Mouse (Mus musculus): ENCODE measurements around the gene Col19a1.

The Col19a1 gene

DNA sequence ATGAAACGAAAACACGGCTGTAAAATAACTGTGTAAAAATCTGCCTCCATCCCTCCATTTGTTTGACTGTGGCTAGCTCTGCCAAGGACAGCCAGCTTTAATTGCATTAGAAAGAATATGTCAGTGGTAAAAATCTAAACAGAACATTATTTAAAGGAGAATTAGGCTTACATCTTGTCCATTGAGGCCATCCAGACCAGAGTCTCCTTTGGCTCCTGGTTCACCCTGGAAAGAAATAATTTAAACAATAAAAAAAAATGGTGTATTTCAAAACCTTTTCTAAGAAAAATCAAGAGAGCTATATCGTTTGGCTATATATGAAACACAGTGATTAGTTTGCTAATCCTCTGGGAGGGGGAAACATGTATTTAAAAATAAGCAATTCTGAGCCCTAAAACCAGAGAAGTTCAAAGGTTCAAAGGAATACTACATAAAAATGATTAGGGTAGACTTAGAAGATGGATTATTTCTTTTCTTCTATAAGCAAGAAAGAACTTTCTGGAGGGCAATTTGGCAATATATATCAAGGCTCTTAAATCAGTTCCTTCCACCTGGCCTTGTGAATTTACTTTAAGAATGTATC is 125.9 kb downstream of the Col19a1 start:
- DNase-seq (ENCODE audit: low spot score in 2 of 2), result no peak

- DNase-seq (ENCODE audit: low spot score in 2 of 2), result no peak
These were observed 129.3 kb downstream of the Col19a1 start for GRCm38 (mm10) chr1:24458015-24458414.

DNA sequence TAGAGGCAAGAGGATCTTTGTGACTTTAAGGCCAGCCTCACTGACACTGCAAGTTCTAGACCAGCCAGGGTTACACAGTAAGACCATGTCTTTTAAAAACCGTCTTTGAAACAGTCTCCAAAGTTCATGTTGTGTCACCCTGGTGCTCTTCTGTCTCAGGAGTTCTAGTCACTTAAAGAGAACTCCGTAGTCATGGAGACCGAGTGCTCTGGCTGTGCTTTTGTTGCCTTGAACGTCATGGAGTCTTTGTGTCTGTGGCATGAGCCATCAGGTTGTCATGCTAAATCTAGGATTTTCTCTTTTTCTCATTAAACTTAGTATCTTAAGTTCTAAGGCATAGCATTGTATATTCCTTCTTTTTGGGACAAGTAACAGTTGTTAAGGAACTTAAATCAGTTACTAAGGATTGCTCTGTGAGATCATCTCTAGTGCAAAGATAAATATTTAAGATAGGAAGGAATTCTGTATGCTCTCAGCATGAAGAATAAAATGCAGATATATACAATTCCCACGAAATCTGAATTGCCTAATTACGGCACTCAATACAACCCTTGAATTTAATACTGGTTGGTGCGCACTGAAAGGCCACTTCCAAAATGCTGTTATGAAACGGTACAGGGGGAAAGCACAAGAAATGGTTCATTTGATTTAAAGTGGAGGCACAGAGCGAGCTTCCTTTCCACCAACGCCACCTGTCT is 134.6 kb downstream of the Col19a1 start:
- no peak for DNase-seq (ENCODE audit: low spot score in 2 of 2)

DNA sequence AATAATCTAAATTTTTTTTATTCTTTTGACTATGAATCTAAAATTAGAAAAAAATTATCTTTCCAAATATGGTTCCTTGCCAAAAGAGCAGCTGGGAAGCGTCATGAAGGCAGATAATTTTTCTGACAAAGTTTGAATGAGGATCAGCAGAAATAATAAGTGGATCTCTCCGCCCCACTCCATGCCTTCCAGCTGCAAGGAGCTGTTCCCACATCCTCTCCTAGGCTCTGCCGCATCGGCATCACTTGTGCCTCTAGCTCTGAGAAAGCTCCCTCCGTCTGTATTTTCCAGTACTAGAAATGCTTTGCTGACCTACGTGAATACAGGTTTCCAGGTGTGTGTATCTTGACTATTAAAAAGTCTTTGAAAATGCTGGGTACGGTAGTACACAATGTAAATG is 135.1 kb downstream of the Col19a1 start:
- DNase-seq (ENCODE audit: low spot score in 2 of 2), result peak in 1 of 2 experiments; percentile 1

DNA sequence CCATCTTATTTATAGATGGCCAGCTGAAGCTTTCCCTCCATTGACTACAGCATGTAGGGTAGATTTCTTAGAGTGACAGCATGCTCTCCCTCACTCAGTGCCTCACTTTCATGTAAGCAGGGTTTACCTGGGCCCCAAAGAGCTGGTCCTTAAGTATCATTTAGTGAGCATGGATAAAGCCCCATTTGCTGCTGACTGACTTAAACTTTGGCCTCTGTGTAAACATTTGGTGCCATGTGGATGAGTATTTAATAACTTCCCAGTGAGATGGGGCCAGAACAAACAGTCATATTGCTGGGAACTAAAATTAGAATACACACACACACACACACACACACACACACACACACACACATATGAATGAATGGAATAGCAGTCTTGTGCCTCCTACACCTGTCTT is 149.8 kb downstream of the Col19a1 start:
- DNase-seq (ENCODE audit: low spot score in 2 of 2), result no peak

GRCm38 (mm10) chr1:24428306-24428705 is 159.0 kb downstream of the Col19a1 start:
- no peak for DNase-seq (ENCODE audit: low spot score in 2 of 2)

GRCm38 (mm10) chr1:24378125-24378821 is 209.0 kb downstream of the Col19a1 start:
- no peak for DNase-seq (ENCODE audit: low spot score in 2 of 2)

DNA sequence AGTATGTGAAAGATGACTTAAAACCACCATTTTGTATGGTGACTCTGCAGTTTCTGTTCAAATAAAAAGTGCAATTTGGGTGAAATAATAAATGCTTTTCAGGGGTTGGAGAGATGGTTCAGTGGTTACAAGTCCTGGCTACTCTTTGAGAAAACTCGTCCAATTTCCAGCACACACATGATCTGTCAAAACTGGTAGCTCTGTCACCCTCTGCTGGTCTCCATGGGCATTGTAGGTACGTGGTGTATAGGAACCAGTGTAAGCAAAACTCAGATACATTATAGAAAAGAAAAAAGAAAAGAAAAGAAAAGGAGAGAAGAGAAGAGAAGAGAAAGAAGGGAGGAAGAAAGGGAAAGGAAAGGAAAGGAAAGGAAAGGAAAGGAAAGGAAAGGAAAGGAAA is 212.4 kb downstream of the Col19a1 start:
- no peak for DNase-seq (ENCODE audit: low spot score in 2 of 2)

DNA sequence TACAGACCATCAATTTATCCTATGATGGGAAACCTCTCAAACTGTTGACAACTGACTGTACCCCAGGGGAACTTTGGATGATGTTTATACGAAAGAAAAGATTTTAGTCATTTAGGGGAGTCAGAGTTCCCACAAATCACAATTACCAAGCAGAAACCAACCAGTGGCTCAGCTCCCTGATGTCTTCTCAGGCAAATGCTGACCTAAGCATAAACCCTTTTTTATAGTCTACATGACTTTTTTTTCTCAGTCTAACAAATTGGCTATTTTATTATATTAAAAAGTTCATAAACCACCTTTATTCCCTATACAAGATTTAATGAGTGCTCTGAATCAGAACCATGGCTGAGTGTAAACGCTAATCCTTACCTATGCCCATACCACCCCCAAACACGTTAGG is 213.6 kb downstream of the Col19a1 start:
- DNase-seq (ENCODE audit: low spot score in 2 of 2), result no peak

GRCm38 (mm10) chr1:24372471-24373258 is 214.6 kb downstream of the Col19a1 start:
- DNase-seq (ENCODE audit: low spot score in 2 of 2), result no peak

DNA sequence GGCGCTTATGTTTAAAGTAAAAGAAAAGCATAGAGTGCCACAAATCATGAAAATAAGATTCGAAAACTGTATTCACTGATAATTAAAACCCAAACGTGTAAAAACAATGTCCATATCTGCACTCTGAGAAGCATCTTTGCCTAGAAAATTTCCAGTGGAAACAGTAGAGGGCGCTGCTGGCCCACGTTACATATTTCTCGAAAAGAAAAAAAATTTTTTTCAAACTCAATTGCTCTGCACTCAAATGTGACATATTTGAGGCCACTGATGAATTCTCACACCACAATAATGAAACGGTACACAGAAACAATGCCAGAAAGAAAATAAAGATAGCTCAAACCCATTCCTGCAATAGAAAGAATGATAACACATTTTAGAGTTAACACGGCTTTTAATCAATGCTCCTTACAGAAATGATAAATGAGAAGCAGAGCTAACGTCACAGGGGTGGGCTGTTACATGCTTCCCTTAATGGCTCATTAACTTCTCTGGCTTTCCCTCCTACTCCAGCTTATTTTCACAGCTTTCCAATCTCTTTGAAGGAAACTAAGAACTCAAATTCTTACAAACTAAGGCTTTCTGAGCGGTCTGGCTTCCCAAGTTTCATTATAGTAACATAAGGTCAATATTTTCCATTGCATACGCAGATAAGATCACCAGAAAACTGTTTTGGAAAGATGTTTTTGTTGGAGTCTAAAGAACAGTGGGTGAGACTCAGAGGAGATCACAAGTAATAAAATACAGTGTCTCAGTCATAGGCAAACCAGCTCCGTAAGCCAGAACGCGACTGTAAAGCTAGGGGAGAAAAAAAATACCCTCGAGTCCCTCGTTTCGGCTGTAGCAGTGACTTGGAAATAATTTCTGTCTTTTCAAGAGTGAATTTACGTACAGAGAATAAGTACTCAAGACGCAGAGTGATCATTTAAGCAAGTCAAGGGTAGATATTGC is 219.4 kb downstream of the Col19a1 start:
- no peak for DNase-seq (ENCODE audit: low spot score in 2 of 2)

GRCm38 (mm10) chr1:24364775-24365174 is 222.5 kb downstream of the Col19a1 start:
- no peak for DNase-seq (ENCODE audit: low spot score in 2 of 2)

DNA sequence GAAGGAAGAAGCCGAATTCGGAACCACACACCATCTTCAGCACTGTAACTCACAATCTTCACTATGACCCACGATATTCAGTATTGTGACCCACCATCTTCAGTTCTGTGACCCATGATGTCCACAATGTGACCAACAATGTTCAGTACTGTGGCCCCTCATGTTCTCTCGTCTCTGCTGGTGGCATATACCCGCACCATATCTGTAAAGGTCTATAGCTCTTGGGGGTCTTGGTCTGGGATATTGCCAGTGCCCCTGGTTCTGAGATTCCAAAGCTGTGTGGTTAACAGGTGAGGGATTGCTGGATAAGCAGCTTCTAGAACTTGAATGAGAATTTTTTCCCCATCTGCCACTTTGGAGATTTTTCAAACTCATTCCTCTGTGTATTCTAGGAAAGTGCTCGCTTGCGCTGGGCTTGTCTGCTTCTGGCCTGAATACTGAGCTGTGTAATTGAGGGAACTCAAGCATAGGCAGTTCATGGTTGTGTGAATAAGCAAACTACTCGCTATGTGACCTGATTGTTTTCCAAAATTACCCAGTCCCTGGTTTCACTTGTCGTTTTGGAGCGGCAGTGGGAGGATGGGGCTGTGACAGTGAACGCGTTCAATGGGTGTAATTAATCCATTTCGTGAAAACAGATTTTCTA is 225.2 kb downstream of the Col19a1 start:
- DNase-seq (ENCODE audit: low spot score in 2 of 2), result no peak

DNA sequence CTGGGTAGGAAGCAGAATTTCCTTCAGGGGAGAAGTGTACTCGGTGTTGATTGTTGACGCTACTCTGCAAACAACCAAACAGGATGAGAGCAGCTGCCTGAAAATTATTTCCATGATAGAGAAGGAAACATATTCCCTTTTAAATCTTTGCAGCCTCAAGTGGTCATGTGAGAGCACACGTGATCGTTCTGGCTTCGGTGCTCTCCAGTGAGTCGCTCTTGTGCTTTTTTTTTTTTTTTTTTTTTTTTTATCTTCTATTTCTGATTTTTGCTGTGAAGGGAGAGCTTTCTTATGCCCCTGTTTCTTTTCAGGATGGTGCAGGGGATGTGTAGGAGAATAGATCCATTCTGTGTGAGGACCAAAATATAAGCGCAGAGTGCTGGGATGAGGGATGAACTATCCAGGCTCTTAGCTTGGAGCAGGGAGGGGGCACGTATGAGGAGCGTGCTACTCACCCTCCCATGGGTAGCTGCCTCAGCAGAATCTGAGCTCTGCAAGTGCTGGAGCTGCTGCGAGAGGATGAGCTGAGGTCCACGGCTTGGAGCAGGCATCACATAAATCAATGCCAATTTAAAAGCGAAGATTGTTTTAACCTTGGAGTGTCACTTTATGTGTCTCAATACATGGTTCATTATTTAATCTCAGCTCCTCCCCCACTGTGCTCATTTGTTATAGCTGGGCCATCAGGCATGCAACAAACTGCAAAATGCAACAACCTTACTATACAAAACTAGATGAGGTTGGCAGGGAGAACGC is 237.6 kb downstream of the Col19a1 start:
- no peak for DNase-seq (ENCODE audit: low spot score in 2 of 2)

DNA sequence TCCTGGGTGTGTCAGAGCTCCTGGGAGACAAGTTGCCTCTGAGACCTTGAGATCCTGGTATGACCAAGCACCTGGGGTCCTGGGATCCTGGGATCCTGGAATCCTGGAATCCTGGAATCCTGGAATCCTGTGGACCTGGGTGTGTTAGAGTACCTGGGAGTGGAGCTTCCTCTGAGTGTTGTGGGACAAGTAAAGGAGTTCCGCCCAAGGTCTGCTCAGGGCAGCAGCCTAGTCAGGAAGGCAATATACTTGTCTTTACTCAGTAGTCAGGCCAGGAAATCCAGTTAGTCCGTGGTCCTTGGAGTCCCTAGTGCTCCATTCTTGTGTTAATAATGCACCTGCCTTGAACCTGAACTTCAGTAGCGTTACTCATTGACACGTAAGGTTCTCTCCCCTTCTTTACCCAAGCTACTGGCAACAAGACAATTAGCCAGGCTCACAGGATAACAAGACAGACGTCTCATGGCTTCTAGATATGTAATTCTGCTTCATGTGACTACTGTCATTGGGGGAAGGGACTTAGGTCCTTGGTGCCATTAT is 239.6 kb downstream of the Col19a1 start:
- DNase-seq (ENCODE audit: low spot score in 2 of 2), result no peak

DNA sequence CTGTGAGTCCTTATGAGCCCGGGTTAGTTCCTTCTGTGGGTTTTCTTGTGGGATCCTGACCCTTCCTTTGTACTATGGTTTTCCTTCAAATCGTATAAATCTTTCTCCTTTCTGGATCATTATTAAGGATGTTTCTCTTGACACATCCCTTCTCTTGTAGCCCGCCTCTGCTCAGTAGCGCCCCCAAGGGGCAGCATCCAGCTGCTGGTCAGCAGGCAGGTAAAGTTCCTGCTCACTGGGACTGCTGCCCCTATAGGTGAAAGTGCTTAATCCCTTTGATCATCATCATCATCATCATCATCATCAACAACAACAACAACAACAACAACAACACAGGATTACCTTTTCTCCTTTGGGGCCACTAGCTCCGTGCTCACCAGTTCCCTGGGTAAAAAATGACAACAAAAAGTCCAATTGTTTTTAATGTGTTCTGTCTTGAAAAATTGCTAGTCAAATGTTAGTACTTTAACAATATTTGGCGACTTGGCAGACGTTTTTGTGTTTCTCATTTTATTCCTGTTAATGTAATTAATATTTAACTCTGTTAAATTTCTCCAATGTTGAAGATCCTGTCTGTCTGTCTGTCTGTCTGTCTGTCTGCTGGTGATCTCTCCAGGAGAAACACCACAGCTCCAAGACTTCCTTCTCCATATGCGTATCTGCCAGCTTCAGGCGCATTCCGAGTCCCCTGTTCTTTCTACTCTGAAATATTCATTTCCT is 249.6 kb downstream of the Col19a1 start:
- no peak for DNase-seq (ENCODE audit: low spot score in 2 of 2)

GRCm38 (mm10) chr1:24336051-24336450 is 251.2 kb downstream of the Col19a1 start:
- DNase-seq (ENCODE audit: low spot score in 2 of 2), result no peak

DNA sequence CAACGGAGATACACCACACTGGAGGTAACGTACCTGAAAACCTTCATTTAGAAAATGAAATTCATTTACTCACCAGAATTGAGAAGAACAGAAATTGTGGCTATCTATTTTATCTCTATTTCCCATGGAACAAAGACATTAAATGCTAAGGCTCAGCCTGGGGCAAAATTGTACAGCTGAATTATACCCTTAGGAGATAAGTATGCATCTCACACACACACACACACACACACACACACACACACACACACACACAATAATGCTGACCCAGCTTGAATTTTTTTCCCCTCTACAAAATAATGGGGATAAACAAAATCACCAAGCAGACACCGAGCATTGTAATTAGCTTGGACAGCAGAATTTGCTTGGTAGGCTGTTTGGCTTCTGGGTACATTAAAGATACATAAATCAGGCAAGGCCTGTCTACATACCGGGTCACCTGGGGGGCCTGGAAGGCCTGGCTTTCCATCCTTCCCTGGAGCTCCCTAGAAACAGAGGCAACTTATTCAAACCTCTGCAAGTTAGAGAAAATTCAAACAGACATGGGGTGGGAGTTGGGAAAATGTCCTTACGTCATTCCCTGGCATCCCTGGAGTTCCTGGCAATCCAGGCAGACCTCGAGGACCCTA is 270.2 kb downstream of the Col19a1 start:
- no peak for DNase-seq (ENCODE audit: low spot score in 2 of 2)

DNA sequence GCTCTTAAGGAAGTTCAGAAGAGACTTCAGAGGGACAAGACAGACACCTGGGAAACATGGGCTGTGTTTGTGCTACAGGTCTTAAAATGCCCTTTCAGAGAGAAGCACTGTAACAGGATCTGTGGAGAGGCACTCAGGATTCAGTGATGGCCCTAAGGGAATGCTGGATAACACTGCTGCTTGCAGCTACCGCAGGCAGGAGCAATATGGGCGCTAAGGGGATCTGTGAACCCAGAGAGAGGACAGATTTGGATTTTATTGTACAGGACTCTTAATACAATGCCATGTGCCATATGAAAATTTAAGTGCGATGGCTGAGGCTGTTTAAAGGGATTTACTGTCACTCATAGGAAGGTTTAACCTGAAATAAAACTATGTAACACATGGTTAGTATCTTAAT is 270.8 kb downstream of the Col19a1 start:
- no peak for DNase-seq (ENCODE audit: low spot score in 2 of 2)
